Mouse (Mus musculus) liver, embryonic 13.5 days (tissue): ENCODE measurements around the gene Sec14l5. TPM values are rescaled to one million over a fixed set of nuclear protein-coding genes. Genes with fewer than 3 reads are reported as not detected.
"Not testable (repeated sequence)": the region's sequence is repeated elsewhere in the genome, so short reads cannot be mapped to it uniquely, and the experiment has no call there.

Source experiments
- ATAC-seq: fragments of 200-750 bp; cut with Nextera tagmentation; 2 replicates; pipeline ENCODE4 v1.8.0; 2017; ENCODE audit warnings: low read depth, mild to moderate bottlenecking, moderate number of reproducible peaks, moderate library complexity
- DNase-seq: peaks from one replicate; pipeline ENCODE4 v3.0.0; 2022
- H3K27ac ChIP-seq: fragments of 300-500 bp; sonication (generic); 2 replicates; pipeline ENCODE4 v1.5.1; 2015; ENCODE audit warnings: moderate library complexity, mild to moderate bottlenecking, inconsistent platforms
- H3K27me3 ChIP-seq: fragments of 300-500 bp; sonication (generic); 2 replicates; pipeline ENCODE4 v1.6.1; 2015; ENCODE audit warnings: mild to moderate bottlenecking, inconsistent platforms
- H3K36me3 ChIP-seq: fragments of 300-500 bp; sonication (generic); 2 replicates; pipeline ENCODE4 v1.6.1; 2015; ENCODE audit warnings: mild to moderate bottlenecking, inconsistent platforms
- H3K4me1 ChIP-seq: fragments of 300-500 bp; sonication (generic); replicated peaks from 2 replicates; pipeline ENCODE4 v1.6.1; 2015; ENCODE audit warnings: inconsistent platforms
- H3K4me2 ChIP-seq: fragments of 300-500 bp; sonication (generic); 2 replicates; pipeline ENCODE4 v1.6.1; 2015; ENCODE audit warnings: inconsistent platforms, mild to moderate bottlenecking, moderate library complexity
- H3K4me3 ChIP-seq: fragments of 300-500 bp; sonication (generic); replicated peaks from 2 replicates; pipeline ENCODE4 v1.5.1; 2015; ENCODE audit warnings: mild to moderate bottlenecking, inconsistent platforms
- H3K9ac ChIP-seq: fragments of 300-500 bp; sonication (generic); 2 replicates; pipeline ENCODE4 v1.6.1; 2015; ENCODE audit warnings: mild to moderate bottlenecking, inconsistent platforms
- H3K9me3 ChIP-seq: fragments of 300-500 bp; sonication (generic); replicated peaks from 2 replicates; pipeline ENCODE4 v1.6.1; 2016; ENCODE audit warnings: inconsistent platforms
- WGBS: fragments of 180-500 bp; shearing (Covaris S2); methylation state at CpG from one replicate; pipeline ENCODE4 v1.1.7; 2015; ENCODE audit not compliant: insufficient replicate concordance; 5-methylcytosine and 5-hydroxymethylcytosine counted together
- microRNA-seq: library from miRNA; unstranded; fragments of <30 nt; microRNA quantifications from one replicate; pipeline ENCODE4, GENCODE M21; 2016
- polyA plus RNA-seq: library from polyadenylated mRNA; unstranded; fragments of >200 nt; fragmentation: Nextera tagmentation; extraction: Ambion mirVana; gene quantifications from 2 replicates; pipeline ENCODE4 v1.2.1, GENCODE M21; 2015

Sec14l5 gene
- polyA plus RNA-seq, 1 experiment from 2014 or later: not detected

DNA sequence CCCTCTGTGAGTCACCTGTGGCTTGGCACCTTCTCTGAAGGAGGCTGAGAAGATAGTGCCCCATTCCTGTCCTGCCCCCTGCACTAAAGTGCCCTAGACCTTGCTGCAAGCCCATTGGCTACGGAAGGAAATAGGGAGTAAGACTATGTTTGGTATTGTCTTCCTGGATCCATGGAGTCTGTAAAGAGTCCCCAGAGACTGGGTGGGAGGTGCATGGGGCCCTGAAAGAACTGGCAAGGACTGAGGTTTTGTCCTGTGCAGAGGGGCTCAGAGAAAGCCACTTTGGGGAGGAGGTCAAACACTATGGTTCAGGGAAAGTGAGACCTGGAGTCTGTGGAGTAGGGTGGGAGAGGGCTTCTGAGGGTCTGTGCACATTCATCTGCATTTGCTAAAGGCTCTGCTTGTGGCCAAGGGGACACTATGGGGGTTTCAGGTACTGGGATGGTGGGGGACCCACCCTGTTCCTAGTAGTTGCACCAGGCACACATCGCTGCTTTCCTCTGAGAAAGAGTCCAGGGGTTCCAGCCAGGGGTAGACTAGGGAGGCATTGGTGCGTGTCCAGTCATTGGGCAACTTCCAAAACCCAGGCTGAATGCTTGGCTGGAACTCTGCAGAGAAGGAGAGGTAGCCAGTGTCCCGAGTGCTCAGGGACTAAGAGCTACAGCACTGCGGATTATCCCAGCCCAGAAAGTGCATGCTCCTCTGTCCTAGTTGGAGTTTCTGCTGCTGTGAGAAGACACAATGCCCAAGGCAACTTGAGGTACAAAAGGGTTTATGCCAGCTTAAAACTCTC, 70.6 kb downstream of the Sec14l5 start:
- Histone ChIP-seq H3K4me3 (no peak overlapping the region), H3K4me1 (no peaks in the 10 kb centered on the region), H3K9ac (no peak overlapping the region), H3K27ac (no peak overlapping the region), H3K36me3 (no peaks in the 10 kb centered on the region), H3K27me3 (no peaks in the 10 kb centered on the region), H3K9me3 (no peaks in the 10 kb centered on the region), H3K4me2 (no peak overlapping the region)
- DNase-seq (no peak), ATAC-seq (no peak)
- 54% methylated on average over 5 of the region's 5 CpGs for WGBS

DNA sequence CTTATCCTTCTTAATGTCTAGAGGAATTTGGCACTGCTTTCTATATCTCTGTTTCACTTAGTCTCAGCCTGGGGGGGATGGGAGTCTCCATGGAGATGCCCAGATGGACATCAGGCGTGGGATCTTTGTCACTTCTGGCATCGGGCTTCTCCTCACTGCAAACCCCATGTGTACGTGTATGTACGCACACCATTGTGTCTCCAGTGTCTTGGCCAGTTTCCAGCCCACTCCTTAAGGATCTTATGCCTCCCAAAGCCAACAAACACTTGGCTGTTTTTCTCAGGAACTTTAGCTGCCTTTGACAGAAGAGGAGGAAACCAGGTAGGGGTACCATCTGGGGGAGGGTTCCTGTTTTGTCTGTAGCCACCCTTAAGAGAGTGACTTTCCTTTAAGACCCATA, 74.5 kb downstream of the Sec14l5 start:
- no peaks in the 10 kb centered on the region for H3K9me3 ChIP-seq
- no peaks in the 10 kb centered on the region for H3K27me3 ChIP-seq
- H3K4me1 ChIP-seq: no peaks in the 10 kb centered on the region
- WGBS: 67% methylated on average over 4 of the region's 4 CpGs
- no peaks in the 10 kb centered on the region for H3K36me3 ChIP-seq
- ATAC-seq (no peak), DNase-seq (no peak)
- H3K4me2 ChIP-seq: no peak overlapping the region
- no peak overlapping the region for H3K9ac ChIP-seq
- H3K27ac ChIP-seq: no peak overlapping the region
- no peak overlapping the region for H3K4me3 ChIP-seq

DNA sequence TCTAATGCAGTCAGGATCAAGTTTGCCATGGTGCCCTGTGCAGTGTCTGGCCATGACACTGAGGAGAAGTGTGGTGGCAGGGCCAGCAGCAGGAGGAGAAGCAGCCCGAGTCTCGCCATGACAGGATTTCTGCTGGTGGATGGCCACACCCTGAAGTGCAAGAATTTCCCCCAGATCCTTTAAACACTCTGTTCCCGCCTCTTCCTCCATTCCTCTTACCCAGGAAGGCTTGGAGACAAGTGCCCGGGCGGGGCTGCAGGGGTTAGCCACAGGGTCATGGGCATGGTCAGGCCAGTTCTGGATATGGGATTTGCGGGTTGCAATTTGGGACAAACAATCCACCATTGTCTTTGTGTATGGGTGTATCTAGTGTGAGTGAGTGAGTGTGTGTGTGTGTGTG, 75.2 kb downstream of the Sec14l5 start, which contains the start of gene AU021092:
Gene AU021092, minus strand, starts transcription at position 160 of the 400 bp plus-strand sequence.
- Histone ChIP-seq H3K4me1 (no peaks in the 10 kb centered on the region), H3K36me3 (no peaks in the 10 kb centered on the region), H3K4me2 (no peak within 1 kb of the TSS), H3K27me3 (no peaks in the 10 kb centered on the region), H3K9me3 (no peaks in the 10 kb centered on the region), H3K27ac (no peak within 1 kb of the TSS), H3K9ac (no peak within 1 kb of the TSS), H3K4me3 (no peak within 1 kb of the TSS)
- no peak for DNase-seq
- 47% methylated on average over 6 of the region's 6 CpGs for WGBS
- no peak for ATAC-seq

DNA sequence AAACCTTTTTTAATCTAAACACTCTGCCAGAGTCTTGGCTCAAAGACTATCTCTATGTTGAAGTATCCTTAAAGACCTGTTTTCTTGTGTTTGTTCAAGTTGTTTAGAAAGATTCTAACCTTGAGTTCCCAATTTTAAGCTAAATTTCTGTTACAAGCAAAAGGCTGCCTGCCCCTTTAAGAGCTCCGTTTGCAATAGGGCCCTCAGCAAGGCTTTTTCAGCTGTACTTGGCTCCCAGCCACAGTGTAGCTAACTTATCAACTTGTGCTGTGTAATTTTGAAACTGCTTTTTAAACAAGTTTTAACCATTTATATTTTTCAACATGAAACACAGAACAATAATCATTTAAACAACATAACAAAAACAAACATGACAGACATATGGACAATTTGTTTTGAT, 79.6 kb downstream of the Sec14l5 start:
- not testable (repeated sequence) for H3K9me3 ChIP-seq, H3K36me3 ChIP-seq, H3K27me3 ChIP-seq, H3K4me2 ChIP-seq, H3K4me1 ChIP-seq, H3K27ac ChIP-seq, H3K4me3 ChIP-seq, H3K9ac ChIP-seq, ATAC-seq, DNase-seq
- WGBS: 25% methylated on average over 1 of the region's 1 CpGs

DNA sequence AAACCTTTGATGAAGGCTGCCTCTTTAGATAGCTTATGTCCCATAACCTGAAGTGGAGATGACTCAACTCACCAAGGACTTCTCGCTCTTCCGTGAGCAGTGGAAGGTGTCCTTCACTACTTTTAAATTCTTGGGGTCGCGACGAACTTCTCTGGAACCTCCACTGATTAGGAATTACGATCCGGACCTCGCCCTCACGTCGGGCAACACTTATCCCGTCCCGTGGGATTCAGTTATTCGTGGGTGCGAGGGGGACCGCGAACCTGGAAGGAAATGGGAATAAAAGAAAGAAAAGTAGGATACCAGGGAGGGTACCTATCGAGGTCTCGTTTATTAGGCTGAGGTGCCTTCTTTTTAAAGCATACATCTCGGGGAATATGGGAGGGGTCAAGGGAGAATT, 80.6 kb downstream of the Sec14l5 start:
- not testable (repeated sequence) for H3K27ac ChIP-seq, H3K9me3 ChIP-seq, H3K4me2 ChIP-seq, DNase-seq, H3K27me3 ChIP-seq, H3K36me3 ChIP-seq, H3K4me1 ChIP-seq, ATAC-seq, H3K9ac ChIP-seq, H3K4me3 ChIP-seq
- WGBS: 69% methylated on average over 19 of the region's 19 CpGs

DNA sequence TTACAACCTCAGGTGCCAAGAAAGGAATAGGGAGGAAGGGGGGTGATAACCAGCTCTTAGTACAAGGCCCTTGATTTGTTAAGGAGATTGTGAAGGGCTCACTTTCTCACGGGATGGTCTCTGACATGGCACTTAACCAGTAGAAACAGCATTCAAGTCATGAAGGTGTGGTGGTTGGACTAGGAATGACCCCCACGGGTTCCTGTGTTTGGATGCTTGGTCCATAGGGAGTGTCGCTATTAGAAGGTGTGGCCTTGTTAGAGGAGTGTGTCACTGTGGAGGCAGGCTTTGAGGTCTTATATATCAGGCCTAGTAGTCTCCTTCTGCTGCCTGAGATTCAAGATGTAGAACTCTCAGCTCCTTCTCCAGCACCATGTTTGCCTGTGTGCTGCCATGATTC, 81.2 kb downstream of the Sec14l5 start:
- H3K4me3 ChIP-seq, ATAC-seq, H3K4me1 ChIP-seq, H3K4me2 ChIP-seq, H3K27ac ChIP-seq, DNase-seq, H3K9ac ChIP-seq, H3K9me3 ChIP-seq, H3K36me3 ChIP-seq, H3K27me3 ChIP-seq: not testable (repeated sequence)
- 61% methylated on average over 3 of the region's 3 CpGs for WGBS

DNA sequence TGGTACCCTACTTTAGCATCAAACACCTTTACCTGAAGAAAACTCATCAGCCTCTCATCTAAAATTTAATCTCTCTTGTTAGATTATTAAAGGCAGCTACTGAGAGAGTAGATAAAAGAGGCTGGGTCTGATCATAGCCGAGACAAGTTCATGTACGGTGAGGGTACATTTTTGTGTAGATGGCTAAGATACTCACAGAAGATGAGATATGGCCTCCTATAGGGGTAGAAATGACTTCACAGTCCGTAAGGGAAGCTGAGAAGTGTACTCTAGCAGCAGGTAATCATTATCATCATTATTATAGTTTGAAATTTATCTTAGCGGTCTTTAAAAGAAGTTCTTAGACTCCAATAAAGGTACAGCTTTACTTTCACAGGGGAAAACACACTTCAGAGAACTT, 86.1 kb downstream of the Sec14l5 start:
- H3K27ac ChIP-seq: no peak overlapping the region
- 61% methylated on average over 4 of the region's 4 CpGs for WGBS
- peak; percentile 5; the same call in 1 of the 2 replicates for ATAC-seq

DNA sequence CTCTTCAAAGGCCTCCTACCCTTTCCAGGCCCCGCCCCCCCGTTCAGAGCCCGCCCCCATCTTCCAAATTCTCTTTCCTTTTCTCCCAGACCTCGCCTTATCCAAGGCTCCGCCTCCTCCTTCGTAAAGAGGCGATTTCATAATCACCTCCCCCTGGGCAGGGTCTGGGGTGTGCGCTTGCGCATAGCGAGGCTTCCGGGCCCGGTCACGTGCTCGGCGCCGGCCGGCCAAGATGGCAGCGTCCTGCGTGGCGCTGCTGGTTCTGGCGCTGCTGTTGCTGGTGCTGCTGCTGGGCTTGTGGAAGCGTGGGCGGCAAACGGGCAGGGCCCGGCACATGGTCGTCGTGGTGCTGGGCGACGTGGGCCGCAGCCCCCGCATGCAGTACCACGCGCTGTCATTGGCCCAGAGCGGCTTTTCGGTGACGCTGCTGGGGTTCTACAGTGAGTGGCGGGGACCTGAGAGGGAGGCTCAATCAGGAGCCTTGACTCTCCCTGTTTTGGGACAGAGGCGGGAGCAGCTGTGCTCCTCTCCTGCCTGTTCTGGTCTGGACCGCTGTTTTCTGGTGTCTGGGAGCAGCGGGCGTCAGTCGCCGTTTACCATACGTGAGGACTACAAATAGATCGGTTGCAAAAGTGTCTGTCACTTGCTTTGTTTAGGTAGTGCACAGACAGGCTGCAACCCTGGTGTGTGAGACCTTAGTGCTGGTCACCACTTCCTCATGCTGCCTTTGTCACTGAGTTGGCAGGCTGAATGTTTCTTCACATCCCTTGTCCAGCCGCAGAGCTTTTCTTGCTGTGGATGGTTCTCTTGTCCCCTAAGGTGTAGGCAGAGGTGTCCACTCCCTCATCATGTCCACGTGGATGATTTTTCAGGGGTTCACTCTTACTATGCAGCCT, 86.8 kb downstream of the Sec14l5 start, which contains the start of gene Alg1:
Gene Alg1, plus strand, starts transcription at position 204 of the 896 bp plus-strand sequence.
- peak within 1 kb of the TSS; percentile 63 for H3K27ac ChIP-seq
- peak within 1 kb of the TSS; percentile 88 for H3K4me3 ChIP-seq
- H3K9ac ChIP-seq: peak within 1 kb of the TSS; percentile 85
- WGBS: 1% methylated on average over 47 of the region's 47 CpGs
- peaks cover 17% of the 10 kb centered on the region for H3K36me3 ChIP-seq
- ATAC-seq (peak; percentile 94), DNase-seq (peak; percentile 92)
- peaks cover 20% of the 10 kb centered on the region for H3K4me1 ChIP-seq
- H3K9me3 ChIP-seq: no peaks in the 10 kb centered on the region
- no peaks in the 10 kb centered on the region for H3K27me3 ChIP-seq
- H3K4me2 ChIP-seq: peak within 1 kb of the TSS; percentile 88

More for the DNA sequence above, 86.1 kb downstream of the Sec14l5 start:
- H3K4me3 ChIP-seq: peak overlapping the region; percentile 88
- peak overlapping the region; percentile 88 for H3K4me2 ChIP-seq
- no peaks in the 10 kb centered on the region for H3K27me3 ChIP-seq
- H3K36me3 ChIP-seq: peaks cover 11% of the 10 kb centered on the region
- no peak for DNase-seq
- H3K4me1 ChIP-seq: peaks cover 20% of the 10 kb centered on the region
- no peaks in the 10 kb centered on the region for H3K9me3 ChIP-seq
- H3K9ac ChIP-seq: no peak overlapping the region

Small RNA genes lying within 50 kb of the gene (microRNA-seq; reads per million reads assigned to microRNA genes)
- gene Gm23689: not detected
- gene Gm26095: not detected
- not detected for gene Mir6364

Other genes starting within 250 kb of the Sec14l5 start
- 53.6 and 55.1 TPM in 2 replicates for gene Nudt16l1, start 208.3 kb upstream of the Sec14l5 start, polyA plus RNA-seq
- 12.1 and 13.9 TPM in 2 replicates for gene Anks3, start 182.9 kb upstream of the Sec14l5 start, polyA plus RNA-seq
- gene Sept12, start 149.3 kb upstream of the Sec14l5 start, polyA plus RNA-seq: not detected in 2 replicates
- 4.6 and 6.3 TPM in 2 replicates for gene Smim22, start 139.8 kb upstream of the Sec14l5 start, polyA plus RNA-seq
- 42.6 and 45.7 TPM in 2 replicates for gene Rogdi, start 133.6 kb upstream of the Sec14l5 start, polyA plus RNA-seq
- 44.6 and 53.8 TPM in 2 replicates for gene Glyr1, start 97.2 kb upstream of the Sec14l5 start, polyA plus RNA-seq
- gene Ubn1, start 97.1 kb upstream of the Sec14l5 start, polyA plus RNA-seq: 8.6 and 8.9 TPM in 2 replicates
- gene Ppl, start 14.7 kb upstream of the Sec14l5 start, polyA plus RNA-seq: 0.14 and 0.24 TPM in 2 replicates
- 17.9 and 18.0 TPM in 2 replicates for gene Nagpa, start 56.9 kb downstream of the Sec14l5 start, polyA plus RNA-seq
- gene AU021092, start 75.2 kb downstream of the Sec14l5 start, polyA plus RNA-seq: 0.34 and 0.71 TPM in 2 replicates
- gene Alg1, start 86.5 kb downstream of the Sec14l5 start, polyA plus RNA-seq: 14.8 TPM in 2 replicates
- gene Eef2kmt, start 108.9 kb downstream of the Sec14l5 start, polyA plus RNA-seq: 12.3 and 15.0 TPM in 2 replicates